Comparison of ENCODE assay signal across 21 mouse cellular contexts in the genomic region with DNA sequence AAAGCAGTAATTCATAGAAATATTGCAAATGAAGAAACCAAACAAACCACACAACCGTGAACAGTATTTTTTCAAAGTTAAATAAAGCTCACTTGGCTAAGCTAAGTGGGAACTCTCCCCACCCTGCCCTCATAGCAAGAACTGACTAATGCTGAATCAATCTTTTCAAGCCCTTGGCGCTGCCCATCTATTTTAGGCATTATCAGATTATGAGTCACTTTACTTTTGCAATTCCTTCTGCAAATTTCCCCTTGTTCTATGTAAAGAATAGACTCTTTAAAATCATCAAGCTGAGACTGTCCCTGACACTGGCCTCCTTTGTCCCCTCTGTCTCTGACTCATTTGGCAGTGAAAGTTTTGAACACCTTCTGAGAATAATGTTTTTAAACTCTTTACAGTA. TPM values are rescaled to one million over a fixed set of nuclear protein-coding genes. Genes with fewer than 3 reads are reported as not detected.
A peak's percentile ranks its signal among the peaks of the same experiment; 100 is the strongest.
DNase-seq lines count a peak whose midpoint lies in the region; ATAC-seq and TF ChIP-seq lines count a peak whose summit lies in the region.
"Had no signal": no experiment of that assay in that cellular context is flagged by ENCODE, and none has a peak within 500 bp of the region (broad histone marks: within the 10 kb centered on the region; RNA-seq: fewer than 3 reads in every experiment).

No protein-coding gene starts in this region.

- H3K4me3 ChIP-seq in intestine, postnatal 0 days (ENCODE audit: low read depth, low read length): no peak overlapping the region
- H3K4me3 ChIP-seq: embryonic facial prominence, embryonic 13.5 days; layer of hippocampus, adult 2 months; limb, embryonic 15.5 days; liver, embryonic 15.5 days; megakaryocyte, embryonic 14.5 days; midbrain, embryonic 15.5 days had no signal

- H3K4me2 ChIP-seq in intestine, postnatal 0 days (replicated peaks; ENCODE audit: low read depth): no peak overlapping the region
- H3K4me2 ChIP-seq: embryonic facial prominence, embryonic 13.5 days; heart, embryonic 11.5 days; limb, embryonic 15.5 days; liver, embryonic 15.5 days; midbrain, embryonic 15.5 days had no signal

- no peak for TF ChIP-seq CTCF in intestine, postnatal 0 days (IDR thresholded peaks at IDR 0.05; ENCODE audit: low read depth)

- no peak overlapping the region for H3K27ac ChIP-seq in intestine, postnatal 0 days (ENCODE audit: low read depth, low read length)
- H3K27ac ChIP-seq: embryonic facial prominence, embryonic 13.5 days; layer of hippocampus, adult 2 months; limb, embryonic 15.5 days; liver, embryonic 15.5 days; midbrain, embryonic 15.5 days had no signal

- no peak for ATAC-seq in frontal cortex, adult (ENCODE audit: low TSS enrichment)
- no peak for ATAC-seq in intestine, postnatal 0 days
- ATAC-seq: forebrain, embryonic 16.5 days; midbrain, embryonic 15.5 days had no signal

- H3K36me3 ChIP-seq in intestine, postnatal 0 days (ENCODE audit: control insufficient read depth, insufficient read depth): no peaks in the 10 kb centered on the region
- H3K36me3 ChIP-seq: embryonic facial prominence, embryonic 13.5 days; limb, embryonic 15.5 days; liver, embryonic 15.5 days; midbrain, embryonic 15.5 days had no signal

- no peaks in the 10 kb centered on the region for H3K4me1 ChIP-seq in intestine, postnatal 0 days (replicated peaks; ENCODE audit: control insufficient read depth, insufficient read depth, low read length)
- H3K4me1 ChIP-seq: embryonic facial prominence, embryonic 13.5 days; limb, embryonic 15.5 days; liver, embryonic 15.5 days; megakaryocyte, embryonic 14.5 days; midbrain, embryonic 15.5 days had no signal

- 51% methylated on average over 2 of the region's 2 CpGs for WGBS in intestine, postnatal 0 days

- no peak overlapping the region for H3K9ac ChIP-seq in intestine, postnatal 0 days (ENCODE audit: low read depth, low read length)
- H3K9ac ChIP-seq: embryonic facial prominence, embryonic 13.5 days; limb, embryonic 15.5 days; liver, embryonic 15.5 days; midbrain, embryonic 15.5 days had no signal

- DNase-seq in ovary, adult 18-20 months (ENCODE audit: low spot score): peak; percentile 1
- DNase-seq in ovary, postnatal 10 days (ENCODE audit: low spot score): no peak
- DNase-seq in 416B (ENCODE audit: low read depth): peak; percentile 53
- peak; percentile 79 for DNase-seq in NIH3T3 (ENCODE audit: low read depth)
- peak; percentile 19 for DNase-seq in brain, adult 2 months (ENCODE audit: low read depth, low spot score)
- DNase-seq: cerebellum, adult 9-10 months; heart, postnatal 10 days; kidney, adult 2 months; kidney, postnatal 14 days; layer of hippocampus, postnatal 36 days; spleen, adult 18-20 months had no signal

- H3K27me3 ChIP-seq in intestine, postnatal 0 days (replicated peaks; ENCODE audit: control insufficient read depth, insufficient read depth, low read length): no peaks in the 10 kb centered on the region
- H3K27me3 ChIP-seq: liver, embryonic 15.5 days; megakaryocyte, embryonic 14.5 days had no signal

- no peaks in the 10 kb centered on the region for H3K9me3 ChIP-seq in intestine, postnatal 0 days (ENCODE audit: control insufficient read depth)
- H3K9me3 ChIP-seq: embryonic facial prominence, embryonic 13.5 days; limb, embryonic 15.5 days; liver, embryonic 15.5 days; megakaryocyte, embryonic 14.5 days; midbrain, embryonic 15.5 days had no signal

RNA-seq across cellular contexts. Expression of a gene that starts 34.5 kb away (rescaled TPM):
- 0.80 TPM in 2 replicates for polyA plus RNA-seq in intestine, postnatal 0 days (2015; fragmentation: Nextera tagmentation; extraction: Ambion mirVana)

RNA-seq across cellular contexts. Expression of a gene that starts 35.8 kb away (rescaled TPM):
- polyA plus RNA-seq in intestine, postnatal 0 days (2015; fragmentation: Nextera tagmentation; extraction: Ambion mirVana): 5.0 and 5.5 TPM in 2 replicates
